Mouse (Mus musculus): ENCODE measurements around the gene Ctnnbl1. TPM values are rescaled to one million over a fixed set of nuclear protein-coding genes. Genes with fewer than 3 reads are reported as not detected.

The Ctnnbl1 gene
- polyA plus RNA-seq, 1 experiment from 2014 or later = 33.3 TPM

DNA sequence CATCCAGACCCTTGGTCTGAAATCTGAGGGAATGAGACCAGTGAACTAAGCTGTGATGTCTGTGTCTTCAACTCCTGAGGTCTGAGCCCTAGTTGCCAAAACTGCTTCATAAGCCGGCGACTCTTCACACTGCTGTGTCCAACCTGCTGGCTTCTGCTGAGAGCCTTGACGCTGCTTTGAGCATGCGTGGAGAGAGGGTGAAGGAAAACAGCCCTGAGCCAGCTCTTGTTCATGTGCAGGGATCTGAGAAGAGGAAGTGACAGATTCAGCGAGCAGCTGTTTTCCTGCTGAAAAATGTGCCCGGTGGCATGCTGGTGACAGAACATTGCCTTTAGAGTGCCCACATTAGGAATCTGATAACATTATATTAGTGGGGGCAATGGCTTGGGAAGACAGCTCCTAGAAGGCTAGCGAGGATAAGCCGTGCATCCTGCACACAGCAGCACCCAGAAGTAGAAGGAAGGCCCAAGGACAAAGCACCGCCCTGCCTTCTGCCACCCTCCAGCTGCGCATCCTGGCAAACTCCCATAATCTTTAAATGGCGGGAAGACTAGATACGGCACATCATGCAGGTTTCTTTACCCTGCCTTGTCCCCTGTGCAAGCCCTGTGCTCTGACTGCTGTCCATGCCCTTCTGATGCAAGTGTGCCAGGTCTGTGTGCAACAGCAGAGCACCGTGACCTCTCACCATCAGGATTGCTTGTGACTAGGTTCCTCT lies 101.2 kb downstream of the Ctnnbl1 start:
- H3K9me3 ChIP-seq (replicated peaks; ENCODE audit: control insufficient read depth, low read length) = no peaks in the 10 kb centered on the region
- no peaks in the 10 kb centered on the region for H3K36me3 ChIP-seq (ENCODE audit: control insufficient read depth, insufficient read depth)
- no peak overlapping the region for H3K4me3 ChIP-seq (ENCODE audit: low read length)
- no peak overlapping the region for H3K4me2 ChIP-seq (ENCODE audit: low read depth, low read length)
- WGBS = 89% methylated on average over 13 of the region's 13 CpGs
- no peaks in the 10 kb centered on the region for H3K4me1 ChIP-seq (ENCODE audit: control insufficient read depth, insufficient read depth, low read length)
- no peaks in the 10 kb centered on the region for H3K27me3 ChIP-seq (ENCODE audit: control insufficient read depth, insufficient read depth, low read length)
- H3K27ac ChIP-seq (ENCODE audit: low read length) = no peak overlapping the region
- ATAC-seq (replicated peaks; ENCODE audit: extremely low read depth, insufficient read depth, low FRiP score) = no peak
- no peak overlapping the region for H3K9ac ChIP-seq (ENCODE audit: low read length)

DNA sequence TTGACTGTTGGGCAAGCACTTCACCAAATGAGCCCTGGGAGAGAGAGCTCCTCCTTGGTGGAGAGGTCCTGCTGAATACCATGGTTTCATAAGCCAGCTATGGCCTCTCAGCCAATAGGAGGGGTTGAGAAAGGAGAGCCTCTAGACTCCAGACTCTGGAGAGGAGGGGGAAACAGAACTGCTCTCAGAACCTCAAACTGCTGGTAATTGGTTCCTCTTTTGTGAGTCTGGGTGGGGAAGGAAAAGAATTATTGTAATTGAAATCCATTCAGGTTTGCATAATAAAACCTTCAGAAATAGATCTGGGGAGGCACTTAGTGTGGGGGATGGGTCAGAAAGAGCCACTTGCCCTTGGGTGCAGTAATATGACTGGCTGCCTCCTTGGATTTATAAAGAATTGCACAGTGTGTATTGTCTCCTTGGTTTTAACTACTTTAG lies 103.5 kb downstream of the Ctnnbl1 start:
- Histone ChIP-seq H3K4me3 (ENCODE audit: low read length) (no peak overlapping the region), H3K9ac (ENCODE audit: low read length) (no peak overlapping the region), H3K27ac (ENCODE audit: low read length) (no peak overlapping the region), H3K9me3 (replicated peaks; ENCODE audit: control insufficient read depth, low read length) (no peaks in the 10 kb centered on the region), H3K27me3 (ENCODE audit: control insufficient read depth, insufficient read depth, low read length) (no peaks in the 10 kb centered on the region), H3K4me1 (ENCODE audit: control insufficient read depth, insufficient read depth, low read length) (no peaks in the 10 kb centered on the region), H3K4me2 (ENCODE audit: low read depth, low read length) (no peak overlapping the region), H3K36me3 (ENCODE audit: control insufficient read depth, insufficient read depth) (no peaks in the 10 kb centered on the region)
- no peak for ATAC-seq (replicated peaks; ENCODE audit: extremely low read depth, insufficient read depth, low FRiP score)

DNA sequence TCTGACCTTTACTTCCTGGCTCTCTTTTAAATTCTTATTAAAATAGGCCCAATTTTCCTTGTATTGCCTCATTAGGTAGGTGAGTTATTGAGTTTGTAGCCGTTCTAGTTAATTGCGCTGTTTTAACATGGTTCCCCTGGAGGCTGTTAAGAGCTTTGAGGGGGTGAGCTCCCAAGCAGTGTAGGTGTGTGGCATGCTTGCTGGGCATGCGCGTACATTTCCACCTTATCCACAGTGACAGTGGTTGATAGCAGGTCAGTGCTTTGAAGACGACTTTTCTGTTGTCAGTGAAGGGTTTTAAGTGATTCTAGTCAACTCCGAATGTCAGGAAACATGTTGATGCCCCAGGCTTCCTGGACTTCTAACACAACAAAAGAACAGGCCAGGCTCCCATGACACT lies 103.9 kb downstream of the Ctnnbl1 start:
- no peak overlapping the region for H3K9ac ChIP-seq (ENCODE audit: low read length)
- H3K4me2 ChIP-seq (ENCODE audit: low read depth, low read length) = no peak overlapping the region
- H3K27me3 ChIP-seq (ENCODE audit: control insufficient read depth, insufficient read depth, low read length) = no peaks in the 10 kb centered on the region
- H3K36me3 ChIP-seq (ENCODE audit: control insufficient read depth, insufficient read depth) = no peaks in the 10 kb centered on the region
- H3K4me1 ChIP-seq (ENCODE audit: control insufficient read depth, insufficient read depth, low read length) = no peaks in the 10 kb centered on the region
- WGBS = 66% methylated on average over 6 of the region's 6 CpGs
- no peak overlapping the region for H3K4me3 ChIP-seq (ENCODE audit: low read length)
- no peak for ATAC-seq (replicated peaks; ENCODE audit: extremely low read depth, insufficient read depth, low FRiP score)
- no peak overlapping the region for H3K27ac ChIP-seq (ENCODE audit: low read length)
- no peaks in the 10 kb centered on the region for H3K9me3 ChIP-seq (replicated peaks; ENCODE audit: control insufficient read depth, low read length)

DNA sequence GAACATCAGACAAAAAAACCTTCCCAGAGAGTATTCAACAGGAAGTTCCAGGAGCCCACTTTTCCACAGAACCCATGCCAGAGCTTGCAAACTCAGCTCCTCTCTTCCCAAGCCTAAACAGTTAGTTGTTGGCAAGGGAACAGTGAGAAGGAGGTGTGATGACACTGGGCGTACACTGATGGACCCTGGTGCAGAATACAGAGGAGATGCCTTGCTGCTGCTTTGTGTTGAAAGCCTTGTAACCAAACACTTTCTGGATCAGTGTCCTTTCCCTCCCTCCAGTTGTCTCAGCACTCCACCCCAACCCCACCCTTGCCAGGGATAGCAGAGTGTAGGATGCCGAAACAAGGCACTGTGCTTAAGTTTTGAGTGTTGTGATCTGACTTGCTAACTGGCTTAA lies 107.5 kb downstream of the Ctnnbl1 start:
- H3K9me3 ChIP-seq (replicated peaks; ENCODE audit: control insufficient read depth, low read length) = no peaks in the 10 kb centered on the region
- H3K36me3 ChIP-seq (ENCODE audit: control insufficient read depth, insufficient read depth) = no peaks in the 10 kb centered on the region
- no peak for ATAC-seq (replicated peaks; ENCODE audit: extremely low read depth, insufficient read depth, low FRiP score)
- H3K4me2 ChIP-seq (ENCODE audit: low read depth, low read length) = no peak overlapping the region
- H3K4me3 ChIP-seq (ENCODE audit: low read length) = no peak overlapping the region
- H3K4me1 ChIP-seq (ENCODE audit: control insufficient read depth, insufficient read depth, low read length) = no peaks in the 10 kb centered on the region
- H3K27ac ChIP-seq (ENCODE audit: low read length) = no peak overlapping the region
- H3K9ac ChIP-seq (ENCODE audit: low read length) = no peak overlapping the region
- no peaks in the 10 kb centered on the region for H3K27me3 ChIP-seq (ENCODE audit: control insufficient read depth, insufficient read depth, low read length)
- 73% methylated on average over 2 of the region's 2 CpGs for WGBS

DNA sequence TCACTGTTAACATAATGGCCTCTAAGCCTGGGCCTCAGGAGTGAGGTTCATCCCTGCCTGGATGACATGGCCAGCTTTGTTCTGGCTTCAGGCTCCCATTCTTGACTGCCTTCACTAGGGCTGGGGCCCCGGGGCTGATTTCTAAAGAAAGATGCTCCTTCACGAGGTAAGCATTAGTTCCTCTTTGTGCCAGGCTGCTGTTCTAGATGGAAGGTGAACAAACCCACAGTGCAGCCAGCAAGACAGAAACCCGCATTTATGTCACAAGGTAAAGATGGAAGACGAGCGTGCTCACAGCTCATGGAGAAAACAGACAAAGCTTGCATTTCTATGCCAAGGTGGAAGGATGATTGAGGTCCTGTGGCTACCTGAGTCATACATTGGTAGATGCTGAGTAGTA lies 108.6 kb downstream of the Ctnnbl1 start:
- no peak for ATAC-seq (replicated peaks; ENCODE audit: extremely low read depth, insufficient read depth, low FRiP score)
- H3K27me3 ChIP-seq (ENCODE audit: control insufficient read depth, insufficient read depth, low read length) = no peaks in the 10 kb centered on the region
- no peaks in the 10 kb centered on the region for H3K9me3 ChIP-seq (replicated peaks; ENCODE audit: control insufficient read depth, low read length)
- no peaks in the 10 kb centered on the region for H3K4me1 ChIP-seq (ENCODE audit: control insufficient read depth, insufficient read depth, low read length)
- no peak overlapping the region for H3K4me2 ChIP-seq (ENCODE audit: low read depth, low read length)
- WGBS = 84% methylated on average over 5 of the region's 5 CpGs
- H3K27ac ChIP-seq (ENCODE audit: low read length) = no peak overlapping the region
- no peaks in the 10 kb centered on the region for H3K36me3 ChIP-seq (ENCODE audit: control insufficient read depth, insufficient read depth)
- no peak overlapping the region for H3K9ac ChIP-seq (ENCODE audit: low read length)
- H3K4me3 ChIP-seq (ENCODE audit: low read length) = no peak overlapping the region

DNA sequence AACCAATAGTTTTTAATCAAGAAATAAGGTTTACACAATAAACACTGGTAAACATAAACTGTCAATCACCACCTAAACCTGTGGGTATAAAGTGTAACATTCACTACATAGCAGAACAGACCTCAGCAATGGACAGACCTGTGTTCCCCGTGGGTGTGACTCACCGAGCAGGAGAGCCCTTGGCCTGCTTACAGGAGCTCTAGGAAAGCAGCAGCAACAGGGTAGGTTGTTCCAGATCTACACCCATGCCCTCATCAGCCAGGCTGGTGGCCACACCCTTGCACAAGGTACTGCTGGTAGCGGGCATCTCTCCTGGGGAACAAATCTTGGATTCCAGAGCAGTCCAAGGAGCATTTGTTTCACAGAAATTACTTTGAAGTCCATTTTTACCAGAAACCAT lies 115.9 kb downstream of the Ctnnbl1 start:
- Histone ChIP-seq H3K4me3 (ENCODE audit: low read length) (no peak overlapping the region), H3K4me2 (ENCODE audit: low read depth, low read length) (no peak overlapping the region), H3K27ac (ENCODE audit: low read length) (no peak overlapping the region), H3K9me3 (replicated peaks; ENCODE audit: control insufficient read depth, low read length) (no peaks in the 10 kb centered on the region), H3K4me1 (ENCODE audit: control insufficient read depth, insufficient read depth, low read length) (no peaks in the 10 kb centered on the region), H3K27me3 (ENCODE audit: control insufficient read depth, insufficient read depth, low read length) (no peaks in the 10 kb centered on the region), H3K9ac (ENCODE audit: low read length) (no peak overlapping the region), H3K36me3 (ENCODE audit: control insufficient read depth, insufficient read depth) (no peaks in the 10 kb centered on the region)
- ATAC-seq (replicated peaks; ENCODE audit: extremely low read depth, insufficient read depth, low FRiP score) = no peak
- 90% methylated on average over 3 of the region's 3 CpGs for WGBS

DNA sequence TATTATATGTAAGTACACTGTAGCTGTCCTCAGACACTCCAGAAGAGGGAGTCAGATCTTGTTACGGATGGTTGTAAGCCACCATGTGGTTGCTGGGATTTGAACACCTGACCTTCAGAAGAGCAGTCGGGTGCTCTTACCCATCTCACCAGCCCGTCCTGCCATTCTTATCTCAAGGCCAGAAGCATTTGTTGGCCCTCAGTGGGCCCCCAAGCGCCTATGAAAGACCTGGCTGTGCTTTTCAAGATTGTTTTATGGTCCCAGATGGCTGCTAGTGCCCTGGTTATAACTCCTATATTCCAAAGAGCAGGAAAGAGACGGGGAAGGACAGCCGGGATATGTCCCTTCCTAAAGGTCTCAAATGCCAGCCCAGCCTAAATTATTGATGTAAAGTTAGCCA lies 118.6 kb downstream of the Ctnnbl1 start:
- no peaks in the 10 kb centered on the region for H3K27me3 ChIP-seq (ENCODE audit: control insufficient read depth, insufficient read depth, low read length)

DNA sequence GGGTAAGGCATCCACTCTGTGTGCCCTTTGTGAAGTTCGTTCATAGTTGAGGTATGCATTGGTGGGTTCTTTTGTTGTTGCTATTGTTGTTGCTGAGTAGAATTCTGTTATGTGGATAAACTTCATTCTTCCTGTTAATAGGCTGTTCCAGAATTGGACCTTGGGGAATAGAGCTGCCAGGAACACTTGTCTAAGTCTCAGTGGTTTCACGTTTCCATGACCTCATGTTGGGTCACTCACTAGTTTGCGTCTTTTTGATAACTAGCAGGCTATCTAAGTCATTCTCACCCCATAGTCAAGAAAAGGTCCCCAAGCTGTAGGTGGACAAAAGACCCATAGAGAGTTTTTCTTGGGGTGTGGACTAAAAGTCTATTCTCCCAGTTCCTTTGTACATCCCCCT lies 120.3 kb downstream of the Ctnnbl1 start:
- no peak for ATAC-seq (replicated peaks; ENCODE audit: extremely low read depth, insufficient read depth, low FRiP score)
- 69% methylated on average over 3 of the region's 3 CpGs for WGBS
- peaks cover 11% of the 10 kb centered on the region for H3K4me1 ChIP-seq (ENCODE audit: control insufficient read depth, insufficient read depth, low read length)
- no peaks in the 10 kb centered on the region for H3K27me3 ChIP-seq (ENCODE audit: control insufficient read depth, insufficient read depth, low read length)
- H3K9ac ChIP-seq (ENCODE audit: low read length) = no peak overlapping the region
- H3K4me3 ChIP-seq (ENCODE audit: low read length) = no peak overlapping the region
- no peaks in the 10 kb centered on the region for H3K9me3 ChIP-seq (replicated peaks; ENCODE audit: control insufficient read depth, low read length)
- no peak overlapping the region for H3K4me2 ChIP-seq (ENCODE audit: low read depth, low read length)
- H3K36me3 ChIP-seq (ENCODE audit: control insufficient read depth, insufficient read depth) = no peaks in the 10 kb centered on the region
- no peak overlapping the region for H3K27ac ChIP-seq (ENCODE audit: low read length)

More for the DNA sequence above, 118.6 kb downstream of the Ctnnbl1 start:
- no peaks in the 10 kb centered on the region for H3K4me1 ChIP-seq (ENCODE audit: control insufficient read depth, insufficient read depth, low read length)
- H3K4me3 ChIP-seq (ENCODE audit: low read length) = no peak overlapping the region
- no peaks in the 10 kb centered on the region for H3K36me3 ChIP-seq (ENCODE audit: control insufficient read depth, insufficient read depth)
- H3K9ac ChIP-seq (ENCODE audit: low read length) = no peak overlapping the region
- WGBS = 86% methylated on average over 6 of the region's 6 CpGs
- no peak overlapping the region for H3K4me2 ChIP-seq (ENCODE audit: low read depth, low read length)
- no peaks in the 10 kb centered on the region for H3K9me3 ChIP-seq (replicated peaks; ENCODE audit: control insufficient read depth, low read length)
- no peak for ATAC-seq (replicated peaks; ENCODE audit: extremely low read depth, insufficient read depth, low FRiP score)
- H3K27ac ChIP-seq (ENCODE audit: low read length) = no peak overlapping the region

DNA sequence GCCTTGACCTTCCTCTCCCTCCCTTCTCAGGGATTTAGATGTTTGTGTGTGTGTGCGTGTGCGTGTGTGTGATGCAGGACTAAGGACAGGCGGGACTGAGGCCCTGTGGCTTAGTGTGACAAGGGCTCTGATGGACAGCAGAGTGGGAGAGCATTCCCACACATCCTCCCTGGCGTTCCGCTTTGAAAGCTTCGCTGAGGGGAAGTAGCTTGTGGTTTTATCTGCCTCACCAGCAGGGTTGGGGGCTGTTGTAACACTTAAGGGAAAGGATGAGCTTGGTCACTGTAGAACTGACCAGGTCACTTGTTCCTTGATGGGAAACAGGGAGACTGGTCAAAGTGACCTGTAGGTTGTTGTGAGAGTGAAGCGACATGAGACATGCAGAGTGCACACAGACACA lies 121.1 kb downstream of the Ctnnbl1 start:
- no peak overlapping the region for H3K27ac ChIP-seq (ENCODE audit: low read length)
- no peak overlapping the region for H3K9ac ChIP-seq (ENCODE audit: low read length)
- WGBS = 56% methylated on average over 7 of the region's 7 CpGs
- no peak overlapping the region for H3K4me3 ChIP-seq (ENCODE audit: low read length)
- peaks cover 11% of the 10 kb centered on the region for H3K4me1 ChIP-seq (ENCODE audit: control insufficient read depth, insufficient read depth, low read length)
- no peaks in the 10 kb centered on the region for H3K27me3 ChIP-seq (ENCODE audit: control insufficient read depth, insufficient read depth, low read length)
- ATAC-seq (replicated peaks; ENCODE audit: extremely low read depth, insufficient read depth, low FRiP score) = no peak
- H3K9me3 ChIP-seq (replicated peaks; ENCODE audit: control insufficient read depth, low read length) = no peaks in the 10 kb centered on the region
- no peak overlapping the region for H3K4me2 ChIP-seq (ENCODE audit: low read depth, low read length)
- H3K36me3 ChIP-seq (ENCODE audit: control insufficient read depth, insufficient read depth) = no peaks in the 10 kb centered on the region

All from heart, embryonic 16.5 days (tissue).